Mouse (Mus musculus) left cerebral cortex, adult 9 months (tissue): ENCODE results near the gene Fam163a.
A peak's percentile ranks its signal among the peaks of the same experiment; 100 is the strongest.
"Not testable (repeated sequence)": the region's sequence is repeated elsewhere in the genome, so short reads cannot be mapped to it uniquely, and the experiment has no call there.

Experiments used
- DNase-seq, 2 experiments: peaks; one replicate each; pipeline ENCODE4 v3.0.0; 2022; ENCODE audit warnings: low spot score in 2 of 2

Gene Fam163a

GRCm38 (mm10) chr1:156077655-156078054 lies 127.2 kb downstream of the Fam163a start:
- no peak for DNase-seq

- no peak for DNase-seq
Measured at GRCm38 (mm10) chr1:156076474-156076873, 128.4 kb downstream of the Fam163a start.

- no peak for DNase-seq
Measured at GRCm38 (mm10) chr1:156074575-156074974, 130.3 kb downstream of the Fam163a start.

DNA sequence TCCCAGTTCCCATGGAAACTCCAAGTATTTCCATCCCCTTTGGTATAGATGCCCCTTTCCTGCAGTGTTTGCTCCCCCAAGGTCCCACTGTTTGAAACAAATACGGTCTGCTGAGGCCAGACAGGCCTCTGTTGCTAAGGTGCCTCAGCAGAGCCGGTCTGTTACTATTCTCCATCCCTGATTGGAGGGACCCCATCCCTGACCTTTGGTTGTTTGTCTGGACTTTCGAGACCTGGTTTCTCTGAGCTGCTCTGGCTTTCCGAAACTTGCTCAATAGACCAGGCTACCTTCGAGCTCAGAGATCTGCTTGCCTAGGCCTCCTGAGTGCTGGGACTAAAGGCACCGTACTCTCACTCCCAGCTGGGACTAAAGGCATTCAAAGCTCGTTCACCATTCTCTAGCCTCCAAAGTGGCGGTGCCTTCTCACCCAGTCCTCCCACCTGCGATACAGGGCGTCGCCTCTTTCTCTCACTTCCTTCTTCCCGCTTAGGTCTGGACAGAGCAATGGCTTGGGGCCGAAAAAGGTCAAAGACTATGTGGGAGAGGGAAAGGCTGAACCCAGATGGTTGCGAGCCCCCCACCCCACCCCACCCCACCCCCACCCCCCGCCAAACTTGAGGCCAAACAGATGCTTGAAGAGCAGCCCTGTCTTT lies 131.5 kb downstream of the Fam163a start:
- no peak for DNase-seq

DNA sequence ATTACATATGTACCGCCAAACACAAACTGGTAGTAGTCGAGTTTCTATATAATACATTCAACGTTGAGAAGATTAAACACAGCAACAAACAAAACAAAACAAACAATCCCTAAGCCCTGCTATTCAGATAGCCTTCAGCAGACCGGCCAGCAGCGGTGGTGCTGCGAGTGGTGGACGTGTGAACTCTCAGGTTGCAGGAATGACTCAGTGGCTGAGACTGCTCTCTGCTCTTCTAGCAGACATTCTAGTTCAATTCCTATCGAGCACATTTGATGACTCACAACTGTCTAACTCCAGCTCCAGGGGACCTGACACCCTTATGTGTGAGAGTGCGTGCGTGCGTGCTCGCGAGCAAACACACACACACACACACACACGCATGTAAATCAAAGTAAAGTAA lies 134.7 kb downstream of the Fam163a start:
- no peak for DNase-seq

- DNase-seq, result no peak
Measured at GRCm38 (mm10) chr1:156066133-156066532, 138.7 kb downstream of the Fam163a start.

DNA sequence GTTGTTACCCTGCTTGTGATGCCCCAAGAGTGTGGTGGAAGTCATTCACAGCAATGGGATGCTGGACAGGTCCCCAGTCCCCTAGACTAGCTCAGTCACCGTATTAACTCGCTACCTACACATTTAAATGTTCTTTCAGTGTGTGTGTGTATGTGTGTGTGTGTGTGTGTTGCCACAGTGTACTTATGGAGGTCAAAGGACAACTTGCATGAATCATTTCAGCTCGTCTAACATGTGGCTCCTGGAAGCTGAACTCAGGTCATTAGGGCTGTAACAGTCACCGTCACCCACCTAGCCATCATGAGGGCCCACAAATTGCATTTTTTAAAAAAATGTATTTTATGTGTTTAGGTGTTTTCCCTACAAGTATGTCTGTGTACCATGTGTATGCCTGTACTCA lies 142.6 kb downstream of the Fam163a start:
- no peak for DNase-seq

GRCm38 (mm10) chr1:156058207-156058606 lies 146.6 kb downstream of the Fam163a start:
- DNase-seq, result no peak

GRCm38 (mm10) chr1:156046688-156047087 lies 158.1 kb downstream of the Fam163a start:
- no peak for DNase-seq

DNA sequence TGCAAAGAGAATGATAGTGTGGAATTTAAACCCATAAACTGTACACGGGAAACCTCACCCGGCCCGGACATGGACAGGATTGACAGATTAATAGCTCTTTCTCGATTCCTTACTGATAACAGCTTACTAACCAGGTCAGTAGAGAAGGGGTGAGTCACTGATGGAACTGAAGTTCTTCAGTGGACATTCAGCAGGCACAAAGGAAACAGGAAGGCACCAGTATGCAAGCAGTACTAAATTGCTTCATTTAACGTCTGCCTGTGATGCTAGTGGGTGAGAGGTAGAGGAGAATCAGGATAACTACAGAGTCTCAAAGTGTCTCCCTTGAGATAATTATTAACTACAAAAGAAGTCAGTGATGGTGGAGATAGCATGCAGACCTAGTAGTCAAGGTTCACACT lies 160.6 kb downstream of the Fam163a start:
- DNase-seq, result no peak

- DNase-seq, result no peak
Measured at GRCm38 (mm10) chr1:156043027-156043426, 161.8 kb downstream of the Fam163a start.

DNA sequence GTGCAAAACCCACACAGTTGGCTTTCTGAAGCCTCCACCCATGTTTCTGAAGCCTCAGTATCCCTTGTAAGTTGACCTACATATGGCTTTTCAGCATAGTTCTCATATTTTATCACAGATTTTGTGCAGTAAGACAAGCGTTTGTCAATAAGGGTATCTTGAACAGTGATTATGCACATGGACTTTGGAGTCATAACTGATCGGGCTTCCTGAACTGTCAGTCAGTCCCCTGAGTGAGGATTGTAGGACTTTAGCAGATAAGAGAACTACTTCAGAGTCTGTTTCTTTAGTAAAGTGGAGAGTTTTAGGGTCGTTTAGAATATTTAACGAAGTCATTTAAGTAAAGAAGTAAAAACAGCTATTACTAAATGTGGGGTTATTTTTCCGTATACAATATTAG lies 162.3 kb downstream of the Fam163a start:
- DNase-seq, result no peak

- DNase-seq, result no peak
Measured at GRCm38 (mm10) chr1:156041451-156042241, 163.2 kb downstream of the Fam163a start.

GRCm38 (mm10) chr1:156040731-156041401 lies 164.0 kb downstream of the Fam163a start:
- DNase-seq, result peak; percentile 79 to 92

GRCm38 (mm10) chr1:156039989-156040388 lies 164.8 kb downstream of the Fam163a start:
- not testable (repeated sequence) for DNase-seq

GRCm38 (mm10) chr1:156037144-156037583 lies 167.7 kb downstream of the Fam163a start:
- DNase-seq, result no peak

DNA sequence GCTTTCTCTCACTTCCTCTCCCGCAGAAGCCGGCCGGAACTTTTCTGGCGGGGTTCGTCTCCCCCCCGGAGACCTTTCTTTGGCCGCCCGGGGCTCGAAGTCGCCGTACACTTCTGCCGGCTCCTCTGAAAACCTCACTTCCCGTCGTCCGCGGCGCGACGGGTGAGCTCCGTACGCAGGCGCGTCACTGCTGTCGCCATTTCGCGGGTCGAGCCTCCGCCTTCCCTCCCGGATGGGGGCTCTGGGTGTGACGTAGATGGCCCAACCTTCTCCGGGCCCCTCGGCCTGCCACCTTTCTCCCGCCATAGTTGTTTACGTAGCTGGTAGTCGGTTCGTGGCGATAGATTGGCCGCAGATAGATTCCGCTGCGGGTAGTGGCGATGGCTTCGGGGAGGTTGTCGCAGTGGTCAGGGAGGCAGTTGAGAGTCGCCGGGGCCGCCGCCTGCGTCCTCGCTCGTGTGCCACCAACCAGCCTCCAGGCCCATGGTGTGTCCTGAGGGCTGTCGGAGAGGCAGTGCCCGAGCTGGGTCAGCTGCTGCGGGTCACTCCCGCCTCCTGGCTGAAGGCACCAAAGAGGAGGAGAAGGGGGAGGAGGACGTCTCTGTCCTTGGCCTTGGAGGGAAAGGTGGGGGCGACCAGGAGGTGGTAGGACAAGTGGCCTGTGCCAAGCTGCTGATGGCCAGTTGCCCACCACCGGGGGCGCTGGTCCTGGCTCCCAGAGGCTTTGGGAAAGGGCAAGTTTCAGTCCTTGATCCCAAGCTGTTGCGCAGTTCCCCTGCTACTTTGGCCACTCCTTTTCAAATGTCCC lies 168.7 kb downstream of the Fam163a start, which contains the start of gene Tor1aip1:
Gene Tor1aip1 (minus strand): TSS at position 551 of the 808 bp plus-strand sequence.
- peak; percentile 96 to 98 for DNase-seq

- DNase-seq, result no peak
Measured at GRCm38 (mm10) chr1:156035269-156035929, 169.4 kb downstream of the Fam163a start, which contains the start of gene Tor1aip2. Tor1aip2 (plus strand) TSS chr1:156035403.

DNA sequence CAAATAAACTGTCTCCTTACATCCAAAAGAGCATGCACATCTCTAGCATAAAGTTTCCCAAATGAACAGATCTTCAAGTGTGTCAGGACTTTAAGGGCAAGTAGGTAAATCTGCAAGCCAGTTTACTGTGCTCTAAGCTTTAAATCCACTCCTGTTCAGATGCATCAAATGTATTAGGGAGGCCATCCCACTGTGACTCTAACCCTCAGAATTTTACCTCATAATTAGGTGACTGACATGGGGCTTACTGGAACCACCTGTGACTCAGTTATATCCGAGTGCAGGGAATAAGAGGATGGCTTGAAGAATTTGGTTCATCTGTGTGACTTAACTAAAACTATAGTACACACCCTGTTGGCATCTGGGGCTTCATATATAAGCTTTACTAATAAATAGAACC lies 170.2 kb downstream of the Fam163a start:
- DNase-seq, result no peak

- DNase-seq, result no peak
Measured at GRCm38 (mm10) chr1:156033921-156034320, 170.9 kb downstream of the Fam163a start.
